Mouse (Mus musculus) embryonic facial prominence, embryonic 10.5 days (tissue): ENCODE measurements around the gene Aqp5. TPM values are rescaled to one million over a fixed set of nuclear protein-coding genes. Genes with fewer than 3 reads are reported as not detected.

Experiments
- DNase-seq: peaks from one replicate; pipeline ENCODE4 v3.0.0-alpha.2; 2017; ENCODE audit warnings: low spot score
- H3K27ac ChIP-seq: fragments of 300-500 bp; sonication (generic); replicated peaks from 2 replicates; pipeline ENCODE4 v1.5.1; 2016; ENCODE audit warnings: mild to moderate bottlenecking
- H3K27me3 ChIP-seq: fragments of 300-500 bp; sonication (generic); replicated peaks from 2 replicates; pipeline ENCODE4 v1.6.1; 2016; ENCODE audit warnings: low read depth, mild to moderate bottlenecking; ENCODE audit not compliant: poor library complexity, severe bottlenecking
- H3K36me3 ChIP-seq: fragments of 300-500 bp; sonication (generic); replicated peaks from 2 replicates; pipeline ENCODE4 v1.6.1; 2016; ENCODE audit warnings: mild to moderate bottlenecking, moderate library complexity
- H3K4me1 ChIP-seq: fragments of 300-500 bp; sonication (generic); 2 replicates; pipeline ENCODE4 v1.6.1; 2016
- H3K4me3 ChIP-seq: fragments of 300-500 bp; sonication (generic); 2 replicates; pipeline ENCODE4 v1.5.1; 2016; ENCODE audit warnings: mild to moderate bottlenecking, moderate library complexity
- H3K9me3 ChIP-seq: fragments of 300-500 bp; sonication (generic); 2 replicates; pipeline ENCODE4 v1.6.1; 2016; ENCODE audit warnings: mild to moderate bottlenecking
- WGBS: fragments of 180-500 bp; shearing (Covaris S2); methylation state at CpG from one replicate; pipeline ENCODE4 v1.1.7; 2016; 5-methylcytosine and 5-hydroxymethylcytosine counted together
- polyA plus RNA-seq: library from polyadenylated mRNA; unstranded; fragments of >200 nt; fragmentation: Nextera tagmentation; extraction: Ambion mirVana; gene quantifications from 2 replicates; pipeline ENCODE4 v1.2.1, GENCODE M21; 2016

The Aqp5 gene
- polyA plus RNA-seq, 1 experiment from 2014 or later = not detected

DNA sequence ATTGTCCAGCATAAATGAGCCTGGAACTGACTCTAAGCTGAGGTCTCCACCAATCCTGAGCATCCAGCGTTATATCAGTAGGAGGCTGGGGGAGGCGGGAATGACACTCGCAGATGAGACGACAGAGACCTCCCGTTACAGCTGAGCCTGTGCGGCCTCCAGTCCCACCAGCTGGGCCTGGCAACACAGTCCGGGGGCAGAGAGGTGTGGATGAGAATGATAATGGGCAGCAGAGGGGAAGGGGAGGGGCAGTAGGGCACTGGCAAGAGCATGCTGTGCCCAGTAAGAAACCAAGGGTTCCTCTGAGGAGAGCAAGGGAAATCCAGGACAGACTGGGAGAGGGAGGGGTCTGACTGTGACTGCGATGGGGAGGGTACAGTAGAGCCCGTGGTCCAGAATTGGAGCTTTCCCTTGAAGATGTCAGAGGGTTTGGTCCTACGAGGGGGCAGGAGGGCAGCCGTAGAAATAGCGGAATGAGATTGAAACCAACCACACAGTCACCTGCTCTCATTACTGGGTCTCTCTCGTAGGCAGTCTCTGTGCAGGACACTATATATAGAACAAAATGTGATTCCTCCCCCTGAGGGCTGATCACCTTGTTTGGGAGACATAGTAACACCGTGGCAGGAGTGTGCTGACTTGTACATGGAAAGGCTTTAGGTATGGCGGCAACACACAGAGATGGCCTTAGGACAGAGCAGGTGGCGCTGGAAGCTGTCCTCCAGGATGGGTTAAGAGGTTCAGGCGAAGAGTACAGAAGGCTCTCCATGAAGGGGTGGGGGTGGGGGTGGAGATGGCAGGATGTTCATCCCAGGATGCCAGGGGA lies 8.9 kb downstream of the Aqp5 start:
- Histone ChIP-seq H3K27me3 (peaks cover 96% of the 10 kb centered on the region), H3K27ac (no peak overlapping the region), H3K9me3 (no peaks in the 10 kb centered on the region), H3K36me3 (no peaks in the 10 kb centered on the region), H3K4me3 (no peak overlapping the region), H3K4me1 (peaks cover 79% of the 10 kb centered on the region)
- no peak for DNase-seq
- 57% methylated on average over 17 of the region's 17 CpGs for WGBS

- Histone ChIP-seq H3K9me3 (no peaks in the 10 kb centered on the region), H3K36me3 (no peaks in the 10 kb centered on the region), H3K27ac (peak within 1 kb of the TSS; percentile 10; the same call in 1 of the 2 replicates), H3K4me3 (no peak within 1 kb of the TSS), H3K27me3 (peaks cover 96% of the 10 kb centered on the region), H3K4me1 (peaks cover 79% of the 10 kb centered on the region)
- DNase-seq = no peak
- 55% methylated on average over 22 of the region's 22 CpGs for WGBS
Measured at GRCm38 (mm10) chr15:99600986-99601822, 10.6 kb downstream of the Aqp5 start, which contains the start of gene Aqp6. Gene Aqp6 (plus strand): TSS chr15:99601400.

DNA sequence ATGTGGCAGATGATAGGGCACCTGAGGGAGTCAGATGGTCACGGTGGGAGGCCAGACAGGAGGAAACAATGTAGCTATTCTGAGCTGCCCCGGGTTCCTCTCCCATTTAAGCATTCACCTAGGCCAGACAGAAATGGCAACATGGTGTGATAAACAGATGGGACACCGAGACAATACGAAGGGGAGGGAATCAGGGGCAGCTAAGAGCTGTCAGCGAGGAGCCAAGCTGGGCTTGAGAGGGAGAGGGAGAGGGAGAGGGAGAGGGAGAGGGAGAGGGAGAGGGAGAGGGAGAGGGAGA lies 11.2 kb downstream of the Aqp5 start:
- Histone ChIP-seq H3K27me3 (peaks cover 97% of the 10 kb centered on the region), H3K4me3 (no peak overlapping the region), H3K36me3 (no peaks in the 10 kb centered on the region), H3K9me3 (no peaks in the 10 kb centered on the region), H3K4me1 (peaks cover 79% of the 10 kb centered on the region), H3K27ac (no peak overlapping the region)
- 23% methylated on average over 5 of the region's 5 CpGs for WGBS
- no peak for DNase-seq

DNA sequence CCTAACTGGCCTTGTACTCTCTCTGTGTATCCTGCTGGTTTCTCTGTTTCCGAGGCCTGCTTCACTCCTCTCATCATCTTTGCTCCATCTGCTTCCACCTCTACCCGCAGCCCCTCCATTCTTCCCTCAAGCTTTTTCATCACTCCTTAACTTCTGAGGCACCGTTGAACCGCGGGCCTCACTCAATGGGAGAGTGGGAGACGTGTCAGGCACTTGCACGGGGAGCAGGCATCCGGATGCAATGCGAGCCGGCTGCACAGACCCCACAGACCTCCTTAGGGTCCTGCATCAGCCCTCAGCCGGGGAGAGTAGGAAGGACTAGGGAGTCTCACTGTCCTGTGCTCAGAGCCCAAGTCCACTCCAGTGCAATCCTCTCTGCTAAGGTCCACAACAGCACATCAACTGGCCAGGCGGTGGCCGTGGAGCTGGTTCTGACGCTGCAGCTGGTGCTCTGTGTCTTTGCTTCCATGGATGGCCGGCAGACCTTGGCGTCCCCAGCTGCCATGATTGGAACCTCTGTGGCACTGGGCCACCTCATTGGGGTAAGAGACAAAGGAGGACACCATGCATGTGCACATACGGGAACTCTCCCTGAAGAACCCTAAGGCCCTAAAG lies 11.7 kb downstream of the Aqp5 start:
- Histone ChIP-seq H3K27ac (peak overlapping the region; percentile 10; the same call in 1 of the 2 replicates), H3K36me3 (no peaks in the 10 kb centered on the region), H3K4me3 (no peak overlapping the region), H3K9me3 (no peaks in the 10 kb centered on the region), H3K27me3 (peaks cover 97% of the 10 kb centered on the region), H3K4me1 (peaks cover 79% of the 10 kb centered on the region)
- 75% methylated on average over 17 of the region's 17 CpGs for WGBS
- DNase-seq = no peak

- Histone ChIP-seq H3K9me3 (no peaks in the 10 kb centered on the region), H3K27me3 (peaks cover 92% of the 10 kb centered on the region), H3K36me3 (no peaks in the 10 kb centered on the region), H3K4me1 (peaks cover 79% of the 10 kb centered on the region), H3K4me3 (no peak overlapping the region), H3K27ac (no peak overlapping the region)
- WGBS = 76% methylated on average over 7 of the region's 7 CpGs
- DNase-seq = no peak
Measured at GRCm38 (mm10) chr15:99603216-99603615, 12.6 kb downstream of the Aqp5 start.

- Histone ChIP-seq H3K4me1 (peaks cover 75% of the 10 kb centered on the region), H3K27me3 (peaks cover 93% of the 10 kb centered on the region), H3K4me3 (no peak overlapping the region), H3K36me3 (no peaks in the 10 kb centered on the region), H3K9me3 (no peaks in the 10 kb centered on the region), H3K27ac (no peak overlapping the region)
- WGBS = 74% methylated on average over 3 of the region's 3 CpGs
- DNase-seq = no peak
Measured at GRCm38 (mm10) chr15:99605595-99605994, 15.0 kb downstream of the Aqp5 start.

GRCm38 (mm10) chr15:99606515-99606914 lies 15.9 kb downstream of the Aqp5 start:
- no peak overlapping the region for H3K27ac ChIP-seq

DNA sequence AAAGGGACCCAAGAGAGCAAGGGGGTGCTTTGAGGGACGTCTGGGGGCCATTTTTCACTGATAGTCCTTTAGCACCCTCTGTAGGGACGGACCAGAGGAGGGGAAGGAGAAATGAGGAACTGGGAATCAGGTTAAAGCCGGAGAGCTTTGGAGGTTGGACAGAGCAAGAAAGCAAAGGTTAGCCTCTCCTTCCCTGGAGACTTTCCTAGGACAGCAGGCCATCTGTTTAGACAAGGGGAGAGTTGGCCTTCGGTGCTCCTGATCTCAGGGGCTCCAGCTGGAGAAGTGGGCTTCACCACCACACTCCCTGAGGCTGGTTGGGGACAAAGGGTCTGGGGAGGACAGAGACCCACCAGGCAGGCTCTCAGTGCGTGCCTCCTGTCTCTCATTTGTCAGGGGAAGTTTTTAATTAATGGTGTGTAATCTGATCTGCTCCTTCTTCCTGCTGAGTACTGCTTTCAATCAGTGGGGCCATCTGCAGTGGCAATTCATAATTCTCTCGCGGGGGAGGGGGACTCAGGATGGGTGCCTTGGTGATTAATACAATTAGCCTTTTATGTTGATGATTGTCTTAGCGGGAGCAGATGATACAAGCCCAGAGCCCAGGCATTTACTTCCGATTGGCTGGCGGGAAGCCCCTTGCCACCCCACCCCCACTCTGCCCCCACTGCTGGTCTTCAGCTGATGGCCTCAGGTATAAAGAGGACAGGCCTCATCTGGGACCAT lies 17.0 kb downstream of the Aqp5 start:
- Histone ChIP-seq H3K9me3 (peaks cover 2% of the 10 kb centered on the region; the same call in 1 of the 2 replicates), H3K27ac (peak overlapping the region; percentile 54; the same call in 1 of the 2 replicates), H3K4me3 (peak overlapping the region; percentile 25; the same call in 1 of the 2 replicates), H3K4me1 (peaks cover 68% of the 10 kb centered on the region), H3K27me3 (peaks cover 88% of the 10 kb centered on the region), H3K36me3 (no peaks in the 10 kb centered on the region)
- DNase-seq = peak; percentile 70
- 9% methylated on average over 10 of the region's 10 CpGs for WGBS

More at GRCm38 (mm10) chr15:99606515-99606914, 15.9 kb downstream of the Aqp5 start:
- Histone ChIP-seq H3K4me3 (no peak overlapping the region), H3K4me1 (peaks cover 75% of the 10 kb centered on the region), H3K9me3 (no peaks in the 10 kb centered on the region), H3K27me3 (peaks cover 88% of the 10 kb centered on the region), H3K36me3 (no peaks in the 10 kb centered on the region)
- no peak for DNase-seq
- 36% methylated on average over 5 of the region's 5 CpGs for WGBS

DNA sequence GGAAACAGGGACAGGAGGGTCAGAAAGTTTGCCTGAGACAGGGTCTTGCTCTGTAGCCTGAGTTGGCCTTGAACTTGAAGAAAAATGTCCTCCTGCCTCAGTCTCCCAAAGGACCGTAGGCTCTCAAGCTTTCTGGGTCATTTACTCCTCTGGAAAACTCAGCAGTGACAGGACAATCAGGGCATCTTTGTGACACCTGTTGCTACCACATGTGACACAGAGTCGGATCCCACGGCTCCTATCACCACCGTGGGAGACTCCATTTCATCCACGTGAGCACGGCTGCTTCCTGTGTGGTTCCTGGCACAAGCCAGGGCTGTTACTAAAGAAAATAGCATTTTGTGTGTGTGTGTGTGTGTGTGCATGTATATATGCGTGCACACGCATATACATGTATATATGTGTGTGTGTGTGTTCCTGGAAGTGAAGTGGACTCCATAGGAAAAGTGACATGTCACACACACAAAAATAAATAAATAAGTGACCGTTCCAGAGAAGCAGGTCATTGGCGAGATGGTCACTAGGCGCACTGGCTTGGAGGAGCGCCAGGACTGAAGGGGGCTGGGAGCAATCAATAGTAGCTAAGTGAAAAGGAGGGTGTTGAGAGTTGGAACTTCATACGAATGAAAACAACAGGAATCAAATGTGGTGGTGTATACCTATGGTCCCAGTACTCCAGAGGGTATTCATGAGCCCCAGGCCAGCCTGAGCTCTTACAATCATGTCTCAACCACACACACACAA lies 18.0 kb downstream of the Aqp5 start:
- Histone ChIP-seq H3K4me3 (0 out of 2 replicates have a peak overlapping the region, but pooled peaks have one; percentile 14), H3K27me3 (peaks cover 82% of the 10 kb centered on the region), H3K9me3 (peaks cover 3% of the 10 kb centered on the region; the same call in 1 of the 2 replicates), H3K36me3 (no peaks in the 10 kb centered on the region), H3K4me1 (peaks cover 59% of the 10 kb centered on the region), H3K27ac (peak overlapping the region; percentile 26; the same call in 1 of the 2 replicates)
- DNase-seq = no peak
- WGBS = 81% methylated on average over 13 of the region's 13 CpGs

- H3K4me1 ChIP-seq = peaks cover 57% of the 10 kb centered on the region
- no peaks in the 10 kb centered on the region for H3K36me3 ChIP-seq
- H3K4me3 ChIP-seq = no peak overlapping the region
- no peak for DNase-seq
- peaks cover 3% of the 10 kb centered on the region; the same call in 1 of the 2 replicates for H3K9me3 ChIP-seq
- 69% methylated on average over 7 of the region's 7 CpGs for WGBS
- no peak overlapping the region for H3K27ac ChIP-seq
- peaks cover 74% of the 10 kb centered on the region for H3K27me3 ChIP-seq
Measured at GRCm38 (mm10) chr15:99611563-99611962, 21.0 kb downstream of the Aqp5 start.

DNA sequence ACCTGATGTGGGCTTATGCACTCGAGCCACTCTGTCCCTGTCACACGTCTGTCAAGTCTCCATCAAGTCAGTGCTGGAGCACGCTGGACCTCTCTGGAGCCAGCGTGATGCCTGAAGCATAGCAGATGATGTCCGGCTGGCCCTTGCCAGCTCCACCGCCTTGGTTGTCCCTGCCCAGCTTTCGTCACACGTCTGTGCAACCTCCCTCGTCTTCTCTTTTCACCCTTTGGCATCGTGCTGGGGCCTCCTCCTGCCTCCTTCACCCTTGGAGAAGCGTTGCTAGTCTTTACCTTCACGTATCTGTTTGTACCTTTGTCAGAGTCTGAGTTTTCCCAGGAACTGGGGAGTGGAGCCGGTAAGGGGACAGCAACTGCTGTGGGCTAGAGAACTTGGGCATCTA lies 23.7 kb downstream of the Aqp5 start:
- Histone ChIP-seq H3K4me1 (peaks cover 30% of the 10 kb centered on the region), H3K36me3 (peaks cover 8% of the 10 kb centered on the region), H3K9me3 (peaks cover 3% of the 10 kb centered on the region; the same call in 1 of the 2 replicates), H3K27me3 (peaks cover 52% of the 10 kb centered on the region), H3K4me3 (no peak overlapping the region), H3K27ac (no peak overlapping the region)
- WGBS = 77% methylated on average over 13 of the region's 13 CpGs
- DNase-seq = no peak
